Mouse (Mus musculus): ENCODE measurements around the gene Ypel1. TPM values are rescaled to one million over a fixed set of nuclear protein-coding genes. Genes with fewer than 3 reads are reported as not detected.

Gene Ypel1
- 2.8 TPM for polyA plus RNA-seq (2017; shearing (Covaris generic))

GRCm38 (mm10) chr16:17069511-17070443, at the start of gene Ypel1:
Gene Ypel1 (plus strand): TSS chr16:17069696.

GRCm38 (mm10) chr16:17110771-17111743, 41.6 kb downstream of the Ypel1 start, which contains the start of gene Ppil2:
Gene Ppil2 (minus strand): TSS chr16:17111257.

DNA sequence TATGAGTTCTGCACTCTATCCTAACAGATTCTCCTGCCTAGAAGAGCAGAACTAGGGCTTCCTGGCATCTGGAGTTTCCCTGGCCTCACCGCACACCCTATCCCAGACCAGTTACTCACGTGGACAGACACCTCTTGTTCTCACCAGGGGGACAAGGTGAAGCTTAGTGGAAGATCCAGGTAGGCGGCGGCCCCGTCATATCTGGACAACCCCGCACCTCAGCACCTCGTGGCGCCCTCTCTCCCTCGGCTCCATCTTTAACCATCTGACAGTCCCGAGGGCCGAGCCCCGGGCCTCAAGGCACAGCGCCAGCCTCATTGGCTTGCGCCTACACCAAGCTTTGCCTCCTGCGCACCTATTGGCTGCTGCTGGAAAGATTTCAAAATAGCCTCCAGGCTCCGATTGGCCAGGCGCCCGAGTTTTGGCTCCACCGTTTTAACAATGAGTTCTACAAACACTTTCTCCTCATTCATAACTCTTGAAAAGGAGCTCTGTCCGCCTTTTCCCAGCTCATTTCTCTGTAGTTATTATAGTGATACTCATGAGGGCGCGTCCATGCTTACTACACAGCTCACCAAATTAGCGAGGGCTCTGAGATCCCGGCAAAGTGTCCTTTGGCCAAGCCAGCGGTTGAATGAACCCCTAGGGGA, 55.5 kb downstream of the Ypel1 start, which contains the start of gene 2610318N02Rik:
Gene 2610318N02Rik (minus strand): TSS at position 297 of the 650 bp plus-strand sequence.

GRCm38 (mm10) chr16:17132089-17132905, 62.8 kb downstream of the Ypel1 start, which contains the start of gene Sdf2l1:
Gene Sdf2l1 (minus strand): TSS chr16:17132383.

Other genes with a start within 250 kb of the Ypel1 start
- gene Spag6l, start 240.2 kb upstream of the Ypel1 start, polyA plus RNA-seq (2017; shearing (Covaris generic)), result not detected
- gene Igll1, start 205.7 kb upstream of the Ypel1 start, polyA plus RNA-seq (2017; shearing (Covaris generic)), result not detected
- gene Top3b, start 199.0 kb upstream of the Ypel1 start, polyA plus RNA-seq (2017; shearing (Covaris generic)), result 109 TPM
- gene Vpreb1, start 198.9 kb upstream of the Ypel1 start, polyA plus RNA-seq (2017; shearing (Covaris generic)), result 3.9 TPM
- gene Ppm1f, start 173.2 kb upstream of the Ypel1 start, polyA plus RNA-seq (2017; shearing (Covaris generic)), result 31.0 TPM
- 32.1 TPM for gene Mapk1, start 86.3 kb upstream of the Ypel1 start, polyA plus RNA-seq (2017; shearing (Covaris generic))
- gene Ppil2, start 41.6 kb downstream of the Ypel1 start, polyA plus RNA-seq (2017; shearing (Covaris generic)), result 256 TPM
- gene 2610318N02Rik, start 55.5 kb downstream of the Ypel1 start, polyA plus RNA-seq (2017; shearing (Covaris generic)), result 4.4 TPM
- gene Sdf2l1, start 62.7 kb downstream of the Ypel1 start, polyA plus RNA-seq (2017; shearing (Covaris generic)), result 46.3 TPM
- gene Ydjc, start 74.9 kb downstream of the Ypel1 start, polyA plus RNA-seq (2017; shearing (Covaris generic)), result 5.8 TPM
- gene Ccdc116, start 77.5 kb downstream of the Ypel1 start, polyA plus RNA-seq (2017; shearing (Covaris generic)), result 2.7 TPM
- gene Ube2l3, start 133.0 kb downstream of the Ypel1 start, polyA plus RNA-seq (2017; shearing (Covaris generic)), result 361 TPM
- gene Rimbp3, start 138.9 kb downstream of the Ypel1 start, polyA plus RNA-seq (2017; shearing (Covaris generic)), result not detected
- gene Hic2, start 163.9 kb downstream of the Ypel1 start, polyA plus RNA-seq (2017; shearing (Covaris generic)), result 1.4 TPM
- 106 TPM for gene Tmem191c, start 206.4 kb downstream of the Ypel1 start, polyA plus RNA-seq (2017; shearing (Covaris generic))